In genomic region chr9:116319421-116319820, GRCm38 (mm10) we compare ENCODE assay signal across 22 mouse cellular contexts.
DNase-seq lines count a peak whose midpoint lies in the region; ATAC-seq and TF ChIP-seq lines count a peak whose summit lies in the region.
"Had no signal": no experiment of that assay in that cellular context is flagged by ENCODE, and none has a peak within 500 bp of the region (broad histone marks: within the 10 kb centered on the region; RNA-seq: fewer than 3 reads in every experiment).

No protein-coding gene starts in this region.

- no peak overlapping the region for H3K4me3 ChIP-seq in stomach, postnatal 0 days (ENCODE audit: low read depth, low read length)
- H3K4me3 ChIP-seq: forebrain, embryonic 12.5 days; heart, embryonic 12.5 days; liver, embryonic 12.5 days; lung, embryonic 15.5 days; megakaryocyte, embryonic 14.5 days; neural tube, embryonic 12.5 days had no signal

- H3K9me3 ChIP-seq in stomach, postnatal 0 days (ENCODE audit: control insufficient read depth, low read length) = no peaks in the 10 kb centered on the region
- H3K9me3 ChIP-seq: forebrain, embryonic 12.5 days; heart, embryonic 12.5 days; liver, embryonic 12.5 days; lung, embryonic 15.5 days; megakaryocyte, embryonic 14.5 days; neural tube, embryonic 12.5 days had no signal

- no peaks in the 10 kb centered on the region for H3K27me3 ChIP-seq in stomach, postnatal 0 days (ENCODE audit: control insufficient read depth, insufficient read depth, low read length)
- H3K27me3 ChIP-seq: forebrain, embryonic 12.5 days; heart, embryonic 12.5 days; liver, embryonic 12.5 days; lung, embryonic 15.5 days; neural tube, embryonic 12.5 days; Patski had no signal

- H3K4me2 ChIP-seq in stomach, postnatal 0 days (replicated peaks; ENCODE audit: low read depth) = no peak overlapping the region
- H3K4me2 ChIP-seq: forebrain, embryonic 12.5 days; heart, embryonic 12.5 days; liver, embryonic 12.5 days; lung, embryonic 15.5 days; neural tube, embryonic 12.5 days had no signal

- no peak overlapping the region for H3K27ac ChIP-seq in stomach, postnatal 0 days (replicated peaks)
- H3K27ac ChIP-seq: forebrain, embryonic 12.5 days; kidney, postnatal 0 days; liver, embryonic 12.5 days; lung, embryonic 15.5 days; neural tube, embryonic 12.5 days had no signal

- peak; percentile 73 for DNase-seq in thymus, postnatal 0 days (ENCODE audit: low spot score)
- DNase-seq in thymus, adult 18-20 months = no peak
- DNase-seq in ES-CJ7 (ENCODE audit: low read depth, low spot score) (peak; percentile 18), liver (no peak)
- DNase-seq in stomach, postnatal 0 days (ENCODE audit: low spot score) = peak; percentile 25
- no peak for DNase-seq in yolk sac, embryonic 10.5 days (ENCODE audit: low spot score)
- no peak for DNase-seq in cerebellum, adult 18-20 months
- DNase-seq: adrenal gland, adult 2 months; cerebellum, adult 11 months; cerebellum, postnatal 36 days; left cerebral cortex, postnatal 4 days; right cerebral cortex, postnatal 14 days had no signal

- no peak for TF ChIP-seq CTCF in stomach, postnatal 0 days (IDR thresholded peaks at IDR 0.05; ENCODE audit: low read depth)

- no peaks in the 10 kb centered on the region for H3K4me1 ChIP-seq in stomach, postnatal 0 days (replicated peaks; ENCODE audit: control insufficient read depth, insufficient read depth)
- H3K4me1 ChIP-seq: forebrain, embryonic 12.5 days; megakaryocyte, embryonic 14.5 days; neural tube, embryonic 12.5 days had no signal

- WGBS in stomach, postnatal 0 days = 56% methylated on average over 3 of the region's 3 CpGs

- no peaks in the 10 kb centered on the region for H3K36me3 ChIP-seq in stomach, postnatal 0 days (ENCODE audit: control insufficient read depth, insufficient read depth, low read length)
- H3K36me3 ChIP-seq: forebrain, embryonic 12.5 days; heart, embryonic 12.5 days; liver, embryonic 12.5 days; lung, embryonic 15.5 days; neural tube, embryonic 12.5 days had no signal

- peak; percentile 94 for ATAC-seq in inflammation-experienced regulatory T-cells, adult 6 months
- ATAC-seq in stomach, postnatal 0 days (ENCODE audit: low FRiP score, low TSS enrichment) = peak; percentile 87
- ATAC-seq: hindbrain, embryonic 16.5 days; liver, embryonic 12.5 days; Patski had no signal

- no peak overlapping the region for H3K9ac ChIP-seq in stomach, postnatal 0 days (ENCODE audit: low read length)
- H3K9ac ChIP-seq: forebrain, embryonic 12.5 days; heart, embryonic 12.5 days; liver, embryonic 12.5 days; lung, embryonic 15.5 days; neural tube, embryonic 12.5 days had no signal

- no peak for TF ChIP-seq EP300 in stomach, postnatal 0 days (optimal IDR thresholded peaks at IDR 0.05)

Comparison
In these comparisons a context has a peak if more than half of its experiments do, and no peak if none do; other contexts are left out.
1. DNase-seq: peak in thymus, postnatal 0 days (single experiment), ES-CJ7 (single experiment) and stomach, postnatal 0 days (single experiment); none in thymus, adult 18-20 months (0 of 2), yolk sac, embryonic 10.5 days (single experiment), cerebellum, adult 18-20 months (0 of 2) and liver (single experiment).